Mouse (Mus musculus) neural tube, embryonic 12.5 days (tissue): ENCODE measurements around the gene Jtb. TPM values are rescaled to one million over a fixed set of nuclear protein-coding genes. Genes with fewer than 3 reads are reported as not detected.

Experiments
- ATAC-seq: fragments of 200-750 bp; cut with Nextera tagmentation; 2 replicates; pipeline ENCODE4 v1.8.0; 2017; ENCODE audit warnings: low read depth, mild to moderate bottlenecking, moderate TSS enrichment, moderate library complexity; ENCODE audit not compliant: low FRiP score
- H3K27ac ChIP-seq: fragments of 300-500 bp; sonication (generic); 2 replicates; pipeline ENCODE4 v1.5.1; 2016
- H3K27me3 ChIP-seq: fragments of 300-500 bp; sonication (generic); replicated peaks from 2 replicates; pipeline ENCODE4 v1.6.1; 2016; ENCODE audit warnings: mild to moderate bottlenecking
- H3K36me3 ChIP-seq: fragments of 300-500 bp; sonication (generic); 2 replicates; pipeline ENCODE4 v1.6.1; 2016; ENCODE audit warnings: mild to moderate bottlenecking
- H3K4me1 ChIP-seq: fragments of 300-500 bp; sonication (generic); 2 replicates; pipeline ENCODE4 v1.6.1; 2016
- H3K4me2 ChIP-seq: fragments of 300-500 bp; sonication (generic); replicated peaks from 2 replicates; pipeline ENCODE4 v1.6.1; 2016; ENCODE audit warnings: mild to moderate bottlenecking
- H3K4me3 ChIP-seq: fragments of 300-500 bp; sonication (generic); 2 replicates; pipeline ENCODE4 v1.5.1; 2016
- H3K9ac ChIP-seq: fragments of 300-500 bp; sonication (generic); 2 replicates; pipeline ENCODE4 v1.6.1; 2016; ENCODE audit warnings: mild to moderate bottlenecking
- H3K9me3 ChIP-seq: fragments of 300-500 bp; sonication (generic); 2 replicates; pipeline ENCODE4 v1.6.1; 2016; ENCODE audit warnings: mild to moderate bottlenecking
- WGBS: fragments of 180-500 bp; shearing (Covaris S2); methylation state at CpG from one replicate; pipeline ENCODE4 v1.1.7; 2016; 5-methylcytosine and 5-hydroxymethylcytosine counted together
- polyA plus RNA-seq: library from polyadenylated mRNA; unstranded; fragments of >200 nt; fragmentation: Nextera tagmentation; extraction: Ambion mirVana; gene quantifications from 2 replicates; pipeline ENCODE4 v1.2.1, GENCODE M21; 2016

Jtb gene
- polyA plus RNA-seq: 86.3 and 86.7 TPM in 2 replicates

GRCm38 (mm10) chr3:90231507-90232333, at the start of gene Jtb:
Gene Jtb (plus strand): TSS chr3:90231597.
- WGBS: under 1% methylated on average over 61 of the region's 61 CpGs
- H3K36me3 ChIP-seq: peaks cover 18% of the 10 kb centered on the region
- H3K27ac ChIP-seq: peak within 1 kb of the TSS; percentile 68; the same call in 1 of the 2 replicates
- no peaks in the 10 kb centered on the region for H3K9me3 ChIP-seq
- no peaks in the 10 kb centered on the region for H3K27me3 ChIP-seq
- peak within 1 kb of the TSS; percentile 74 for H3K4me3 ChIP-seq
- ATAC-seq: peak; percentile 96
- peak within 1 kb of the TSS; percentile 75 for H3K9ac ChIP-seq
- peak within 1 kb of the TSS; percentile 90 for H3K4me2 ChIP-seq
- peaks cover 8% of the 10 kb centered on the region; the same call in 1 of the 2 replicates for H3K4me1 ChIP-seq

- 80% methylated on average over 3 of the region's 3 CpGs for WGBS
- Histone ChIP-seq H3K4me2 (no peak overlapping the region), H3K9me3 (no peaks in the 10 kb centered on the region), H3K27ac (no peak overlapping the region), H3K27me3 (no peaks in the 10 kb centered on the region), H3K36me3 (no peaks in the 10 kb centered on the region), H3K4me1 (no peaks in the 10 kb centered on the region), H3K4me3 (no peak overlapping the region), H3K9ac (no peak overlapping the region)
- ATAC-seq: no peak
Measured at GRCm38 (mm10) chr3:90183581-90183980, 47.8 kb upstream of the Jtb start.

GRCm38 (mm10) chr3:90190859-90191510, 40.4 kb upstream of the Jtb start:
- H3K4me2 ChIP-seq: no peak overlapping the region
- no peak overlapping the region for H3K9ac ChIP-seq
- no peaks in the 10 kb centered on the region for H3K4me1 ChIP-seq
- H3K4me3 ChIP-seq: no peak overlapping the region
- H3K27ac ChIP-seq: no peak overlapping the region
- H3K27me3 ChIP-seq: no peaks in the 10 kb centered on the region
- no peak for ATAC-seq
- no peaks in the 10 kb centered on the region for H3K36me3 ChIP-seq
- 83% methylated on average over 11 of the region's 11 CpGs for WGBS
- no peaks in the 10 kb centered on the region for H3K9me3 ChIP-seq

GRCm38 (mm10) chr3:90194759-90195158, 36.6 kb upstream of the Jtb start:
- Histone ChIP-seq H3K36me3 (no peaks in the 10 kb centered on the region), H3K9me3 (no peaks in the 10 kb centered on the region), H3K4me2 (no peak overlapping the region), H3K27me3 (no peaks in the 10 kb centered on the region), H3K4me3 (no peak overlapping the region), H3K4me1 (no peaks in the 10 kb centered on the region), H3K27ac (no peak overlapping the region), H3K9ac (no peak overlapping the region)
- ATAC-seq: no peak
- 55% methylated on average over 4 of the region's 4 CpGs for WGBS

- Histone ChIP-seq H3K4me3 (no peak overlapping the region), H3K9me3 (no peaks in the 10 kb centered on the region), H3K27ac (no peak overlapping the region), H3K4me1 (no peaks in the 10 kb centered on the region), H3K36me3 (no peaks in the 10 kb centered on the region), H3K9ac (no peak overlapping the region), H3K27me3 (no peaks in the 10 kb centered on the region), H3K4me2 (no peak overlapping the region)
- WGBS: 91% methylated on average over 1 of the region's 1 CpGs
- no peak for ATAC-seq
Measured at GRCm38 (mm10) chr3:90195644-90196043, 35.8 kb upstream of the Jtb start.

GRCm38 (mm10) chr3:90197548-90197947, 33.8 kb upstream of the Jtb start:
- Histone ChIP-seq H3K9ac (no peak overlapping the region), H3K4me3 (no peak overlapping the region), H3K9me3 (no peaks in the 10 kb centered on the region), H3K4me2 (no peak overlapping the region), H3K36me3 (no peaks in the 10 kb centered on the region), H3K27me3 (no peaks in the 10 kb centered on the region), H3K27ac (no peak overlapping the region), H3K4me1 (no peaks in the 10 kb centered on the region)
- no peak for ATAC-seq
- 91% methylated on average over 1 of the region's 1 CpGs for WGBS

GRCm38 (mm10) chr3:90202884-90203283, 28.5 kb upstream of the Jtb start:
- ATAC-seq: no peak
- no peaks in the 10 kb centered on the region for H3K4me1 ChIP-seq
- peaks cover 4% of the 10 kb centered on the region for H3K36me3 ChIP-seq
- no peak overlapping the region for H3K27ac ChIP-seq
- H3K27me3 ChIP-seq: no peaks in the 10 kb centered on the region
- no peak overlapping the region for H3K4me3 ChIP-seq
- H3K9me3 ChIP-seq: no peaks in the 10 kb centered on the region
- no peak overlapping the region for H3K9ac ChIP-seq
- H3K4me2 ChIP-seq: no peak overlapping the region
- 68% methylated on average over 1 of the region's 1 CpGs for WGBS

- Histone ChIP-seq H3K9me3 (no peaks in the 10 kb centered on the region), H3K9ac (no peak overlapping the region), H3K4me2 (no peak overlapping the region), H3K4me3 (no peak overlapping the region), H3K4me1 (no peaks in the 10 kb centered on the region), H3K36me3 (peaks cover 11% of the 10 kb centered on the region), H3K27me3 (no peaks in the 10 kb centered on the region), H3K27ac (no peak overlapping the region)
- WGBS: 83% methylated on average over 5 of the region's 5 CpGs
- ATAC-seq: no peak
Measured at GRCm38 (mm10) chr3:90203619-90204018, 27.8 kb upstream of the Jtb start.

GRCm38 (mm10) chr3:90204582-90204981, 26.8 kb upstream of the Jtb start:
- 93% methylated on average over 2 of the region's 2 CpGs for WGBS
- H3K36me3 ChIP-seq: peaks cover 20% of the 10 kb centered on the region
- H3K9ac ChIP-seq: no peak overlapping the region
- no peaks in the 10 kb centered on the region for H3K4me1 ChIP-seq
- no peak for ATAC-seq
- H3K4me3 ChIP-seq: no peak overlapping the region
- H3K9me3 ChIP-seq: no peaks in the 10 kb centered on the region
- H3K4me2 ChIP-seq: no peak overlapping the region
- no peak overlapping the region for H3K27ac ChIP-seq
- H3K27me3 ChIP-seq: no peaks in the 10 kb centered on the region

- no peak for ATAC-seq
- Histone ChIP-seq H3K36me3 (peaks cover 46% of the 10 kb centered on the region), H3K27me3 (no peaks in the 10 kb centered on the region), H3K9ac (no peak overlapping the region), H3K4me1 (peaks cover 18% of the 10 kb centered on the region), H3K4me3 (no peak overlapping the region), H3K27ac (no peak overlapping the region), H3K4me2 (no peak overlapping the region), H3K9me3 (no peaks in the 10 kb centered on the region)
- WGBS: 86% methylated on average over 2 of the region's 2 CpGs
Measured at GRCm38 (mm10) chr3:90208662-90209061, 22.7 kb upstream of the Jtb start.

GRCm38 (mm10) chr3:90209908-90210566, 21.4 kb upstream of the Jtb start:
- Histone ChIP-seq H3K4me2 (no peak overlapping the region), H3K4me3 (no peak overlapping the region), H3K9me3 (no peaks in the 10 kb centered on the region), H3K9ac (no peak overlapping the region), H3K36me3 (peaks cover 46% of the 10 kb centered on the region), H3K27ac (no peak overlapping the region), H3K4me1 (peaks cover 20% of the 10 kb centered on the region), H3K27me3 (no peaks in the 10 kb centered on the region)
- no peak for ATAC-seq
- WGBS: 95% methylated on average over 5 of the region's 5 CpGs
